Mouse (Mus musculus): Measurements from ENCODE around the gene Mycbp.
"Not testable (repeated sequence)": the region's sequence is repeated elsewhere in the genome, so short reads cannot be mapped to it uniquely, and the experiment has no call there.

Mycbp gene

GRCm38 (mm10) chr4:123904333-123905125, at the start of gene Mycbp:
Mycbp (plus strand) TSS chr4:123904832.
- peak; percentile 98 for DNase-seq

- no peak for DNase-seq
Measured at GRCm38 (mm10) chr4:123856888-123857287, 47.7 kb upstream of the Mycbp start.

- no peak for DNase-seq
Measured at GRCm38 (mm10) chr4:123858090-123858489, 46.5 kb upstream of the Mycbp start.

- no peak for DNase-seq
Measured at GRCm38 (mm10) chr4:123859379-123859778, 45.3 kb upstream of the Mycbp start, which contains the start of gene 4933427I04Rik. 4933427I04Rik (plus strand) TSS chr4:123859679.

GRCm38 (mm10) chr4:123859803-123860202, 44.8 kb upstream of the Mycbp start:
- no peak for DNase-seq

GRCm38 (mm10) chr4:123860621-123861020, 44.0 kb upstream of the Mycbp start:
- DNase-seq, result no peak

GRCm38 (mm10) chr4:123893726-123894125, 10.9 kb upstream of the Mycbp start:
- no peak for DNase-seq

- DNase-seq, result no peak
Measured at GRCm38 (mm10) chr4:123894295-123894694, 10.3 kb upstream of the Mycbp start.

- DNase-seq, result no peak
Measured at GRCm38 (mm10) chr4:123898696-123899095, 5.9 kb upstream of the Mycbp start.

- no peak for DNase-seq
Measured at GRCm38 (mm10) chr4:123903432-123903831, 1.2 kb upstream of the Mycbp start.

GRCm38 (mm10) chr4:123905126-123905668, 565 bp downstream of the Mycbp start:
- no peak for DNase-seq

- DNase-seq, result no peak
Measured at GRCm38 (mm10) chr4:123911503-123911902, 6.9 kb downstream of the Mycbp start.

- DNase-seq, result no peak
Measured at GRCm38 (mm10) chr4:123912431-123912830, 7.8 kb downstream of the Mycbp start.

- DNase-seq, result peak; percentile 100
Measured at GRCm38 (mm10) chr4:123916748-123917547, 12.3 kb downstream of the Mycbp start, which contains the start of gene Rragc. Rragc (plus strand) TSS chr4:123917446.

GRCm38 (mm10) chr4:123917548-123918140, 13.0 kb downstream of the Mycbp start, which contains the start of gene 4930535I16Rik:
4930535I16Rik (minus strand) TSS chr4:123918022.
- DNase-seq, result no peak

GRCm38 (mm10) chr4:123918851-123919250, 14.2 kb downstream of the Mycbp start:
- DNase-seq, result peak; percentile 28

GRCm38 (mm10) chr4:123921055-123921565, 16.5 kb downstream of the Mycbp start:
- no peak for DNase-seq

- no peak for DNase-seq
Measured at GRCm38 (mm10) chr4:123927961-123928360, 23.3 kb downstream of the Mycbp start.

GRCm38 (mm10) chr4:123929994-123930393, 25.4 kb downstream of the Mycbp start:
- no peak for DNase-seq

- peak; percentile 32 for DNase-seq
Measured at GRCm38 (mm10) chr4:123934306-123934705, 29.7 kb downstream of the Mycbp start.

GRCm38 (mm10) chr4:123936059-123936458, 31.4 kb downstream of the Mycbp start:
- DNase-seq, result no peak

GRCm38 (mm10) chr4:123939838-123940237, 35.2 kb downstream of the Mycbp start:
- DNase-seq, result peak; percentile 24

- not testable (repeated sequence) for DNase-seq
Measured at GRCm38 (mm10) chr4:123940878-123941277, 36.2 kb downstream of the Mycbp start.

All from cerebellum, adult 11-12 months (tissue).